Mouse (Mus musculus): Measurements from ENCODE around the gene Tas2r104. TPM values are rescaled to one million over a fixed set of nuclear protein-coding genes. Genes with fewer than 3 reads are reported as not detected.

Gene Tas2r104
- polyA plus RNA-seq (2017; shearing (Covaris generic)): not detected

DNA sequence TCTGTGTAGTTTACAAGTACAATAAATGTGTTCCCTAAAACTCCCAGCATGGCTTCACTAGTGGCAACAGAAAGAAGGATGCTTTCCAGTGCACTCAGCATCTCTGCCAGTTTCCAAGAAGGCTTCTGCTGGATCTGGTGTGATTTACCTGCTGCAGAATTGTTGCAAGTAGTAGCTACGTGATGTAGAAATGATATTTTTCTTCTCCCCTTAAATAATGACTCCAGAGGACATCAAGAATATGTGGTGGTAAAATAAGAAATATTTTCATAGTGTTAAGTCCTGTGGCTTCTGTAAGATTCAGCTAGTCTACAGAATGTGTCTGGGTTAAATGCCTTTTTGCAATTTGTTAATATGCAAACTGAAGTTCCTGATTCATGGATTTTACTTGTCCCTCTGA, at the start of gene Tas2r104:
Gene Tas2r104, minus strand, starts transcription at position 101 of the 400 bp plus-strand sequence.

GRCm38 (mm10) chr6:131689963-131690362, 4.4 kb upstream of the Tas2r104 start, which contains the start of gene Tas2r114:
Tas2r114 (minus strand) TSS chr6:131690063.

GRCm38 (mm10) chr6:131687395-131687794, 1.9 kb upstream of the Tas2r104 start, which contains the start of gene Tas2r105:
Tas2r105 (minus strand) TSS chr6:131687495.

DNA sequence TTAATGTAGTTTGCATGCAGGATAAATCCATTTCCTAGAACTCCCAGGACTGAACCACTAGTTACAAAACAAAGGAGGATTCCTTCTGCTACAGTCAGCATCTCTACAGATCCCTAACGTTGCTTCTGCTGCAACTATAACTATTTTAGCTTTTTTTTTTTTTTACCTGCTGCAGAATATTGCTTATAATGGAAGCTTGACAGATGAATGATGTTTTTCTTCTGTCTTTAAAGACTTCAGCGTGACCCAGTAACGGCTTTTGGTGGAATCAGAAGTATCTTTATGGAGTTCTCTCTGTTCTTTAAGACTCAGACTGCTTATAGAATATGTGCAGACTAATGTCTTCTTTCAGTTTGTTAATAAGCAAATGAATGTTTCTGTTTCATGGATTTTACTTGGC, 6.8 kb downstream of the Tas2r104 start, which contains the start of gene Tas2r106:
Gene Tas2r106, minus strand, starts transcription at position 101 of the 400 bp plus-strand sequence.

DNA sequence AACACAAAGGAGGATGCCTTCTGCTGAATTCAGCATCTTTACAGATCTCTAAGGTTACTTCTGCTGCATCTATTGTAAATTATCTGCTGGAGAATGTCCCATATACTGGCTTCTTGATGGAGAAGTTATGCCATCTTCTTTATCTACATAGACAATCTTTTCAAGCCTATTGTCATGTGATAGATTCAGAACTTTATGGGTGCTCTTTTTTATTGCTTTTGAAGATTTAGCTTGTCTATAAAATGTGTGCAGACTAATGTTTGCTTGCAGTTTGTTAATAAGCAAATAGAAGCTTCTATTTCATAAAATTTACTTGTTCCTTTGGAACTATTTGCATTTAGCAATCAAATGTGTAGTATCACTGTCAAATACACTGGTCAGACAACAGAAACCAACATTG, 25.5 kb downstream of the Tas2r104 start, which contains the start of gene Tas2r107:
Gene Tas2r107, minus strand, starts transcription at position 101 of the 400 bp plus-strand sequence.

Other genes with a start within 250 kb of the Tas2r104 start
- 1 to 10 TPM in 1 of 2 experiments, under 1 TPM in 1; 0.80 to 2.4 TPM for gene 5430401F13Rik, start 199.3 kb downstream of the Tas2r104 start, polyA plus RNA-seq (2017; shearing (Covaris generic))
- gene Gm6619, start 199.3 kb downstream of the Tas2r104 start, polyA plus RNA-seq (2017; shearing (Covaris generic)): 1 to 10 TPM in 1 of 2 experiments, under 1 TPM in 1; 0.47 to 1.2 TPM
- not detected for gene Tas2r130, start 54.8 kb downstream of the Tas2r104 start, polyA plus RNA-seq (2017; shearing (Covaris generic))
- not detected for gene Tas2r107, start 25.6 kb downstream of the Tas2r104 start, polyA plus RNA-seq (2017; shearing (Covaris generic))
- under 1 TPM; 0.23 to 0.72 TPM for gene Tas2r106, start 6.9 kb downstream of the Tas2r104 start, polyA plus RNA-seq (2017; shearing (Covaris generic))
- gene Tas2r105, start 1.8 kb upstream of the Tas2r104 start, polyA plus RNA-seq (2017; shearing (Covaris generic)): not detected
- not detected for gene Tas2r114, start 4.3 kb upstream of the Tas2r104 start, polyA plus RNA-seq (2017; shearing (Covaris generic))